ENCODE assay signal across 25 mouse cellular contexts in the genomic region with DNA sequence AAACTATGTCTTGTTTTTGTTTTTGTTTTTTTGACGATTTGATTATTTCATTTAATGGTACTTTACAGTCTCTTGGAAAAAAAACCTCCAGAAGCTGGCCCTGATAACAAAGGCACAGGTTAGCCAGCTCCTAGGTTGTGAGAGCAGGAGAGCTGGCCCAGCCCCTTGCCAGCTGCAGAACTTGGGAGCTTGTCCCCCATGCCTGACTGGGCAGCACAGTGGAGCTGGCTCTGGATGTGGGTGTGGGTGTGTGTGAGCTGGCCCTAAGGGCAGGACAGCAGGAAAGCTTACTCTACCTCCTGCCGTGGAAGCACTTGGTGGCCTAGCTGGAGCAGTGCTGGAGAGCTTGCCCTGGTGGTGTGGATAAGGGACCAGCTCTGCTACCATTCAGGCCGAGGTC. TPM values are rescaled to one million over a fixed set of nuclear protein-coding genes. Genes with fewer than 3 reads are reported as not detected.
DNase-seq lines count a peak whose midpoint lies in the region; ATAC-seq and TF ChIP-seq lines count a peak whose summit lies in the region.
"Had no signal": no experiment of that assay in that cellular context is flagged by ENCODE, and none has a peak within 500 bp of the region (broad histone marks: within the 10 kb centered on the region; RNA-seq: fewer than 3 reads in every experiment).

No protein-coding gene starts in this region.

- peak; percentile 2 for DNase-seq in embryo, embryonic 10 days (ENCODE audit: low spot score)
- DNase-seq in embryo, embryonic 10.5 days (ENCODE audit: low spot score) = no peak
- DNase-seq in kidney, adult 2 months = peak; percentile 38
- no peak for DNase-seq in kidney, adult 8-10 months
- DNase-seq in kidney, postnatal 14 days = peak; percentile 21
- DNase-seq in kidney, postnatal 4 days = no peak
- DNase-seq in midbrain, embryonic 11.5 days (ENCODE audit: low spot score, missing footprints) = peak; percentile 8
- DNase-seq in midbrain, embryonic 10.5 days (ENCODE audit: low spot score) = no peak
- DNase-seq: adrenal gland, adult 8-10 months; adrenal gland, postnatal 14 days; adrenal gland, postnatal 36 days; B cell, adult 2 months; cerebellum, adult 11-12 months; cerebellum, adult 2 months; cerebellum, adult 9-10 months; cerebellum, postnatal 10 days; cerebellum, postnatal 25 days had no signal

- H3K9me3 ChIP-seq in midbrain, embryonic 11.5 days (ENCODE audit: control insufficient read depth, low read length) = no peaks in the 10 kb centered on the region
- H3K9me3 ChIP-seq in midbrain, embryonic 10.5 days (replicated peaks) = no peaks in the 10 kb centered on the region
- H3K9me3 ChIP-seq: embryonic facial prominence, embryonic 10.5 days; embryonic facial prominence, embryonic 12.5 days; forebrain, embryonic 13.5 days; forebrain, embryonic 15.5 days had no signal

- H3K27ac ChIP-seq in kidney, adult 2 months (ENCODE audit: insufficient read depth, low read depth, low read length) = no peak overlapping the region
- H3K27ac ChIP-seq in midbrain, embryonic 11.5 days (ENCODE audit: low read depth, low read length) = no peak overlapping the region
- no peak overlapping the region for H3K27ac ChIP-seq in midbrain, embryonic 10.5 days (replicated peaks)
- H3K27ac ChIP-seq: embryonic facial prominence, embryonic 10.5 days; embryonic facial prominence, embryonic 12.5 days; forebrain, embryonic 13.5 days; forebrain, embryonic 15.5 days had no signal

- H3K4me2 ChIP-seq in midbrain, embryonic 11.5 days = no peak overlapping the region
- H3K4me2 ChIP-seq: embryonic facial prominence, embryonic 12.5 days; forebrain, embryonic 13.5 days; forebrain, embryonic 15.5 days had no signal

- H3K27me3 ChIP-seq in kidney, adult 2 months (replicated peaks; ENCODE audit: control insufficient read depth, insufficient read depth, low read length) = no peaks in the 10 kb centered on the region
- no peaks in the 10 kb centered on the region for H3K27me3 ChIP-seq in midbrain, embryonic 11.5 days (ENCODE audit: control insufficient read depth, insufficient read depth, low read length)
- H3K27me3 ChIP-seq in midbrain, embryonic 10.5 days (ENCODE audit: low read depth, poor library complexity, severe bottlenecking) = no peaks in the 10 kb centered on the region
- H3K27me3 ChIP-seq: CH12.LX; embryonic facial prominence, embryonic 12.5 days; forebrain, embryonic 13.5 days; forebrain, embryonic 15.5 days; Patski had no signal

- no peak for ATAC-seq in midbrain, embryonic 11.5 days (ENCODE audit: low FRiP score)
- ATAC-seq: activated CD4-positive, CD25-positive, alpha-beta regulatory T cell, adult 4 months; CD4-positive, CD25-positive, alpha-beta regulatory T cell, adult 4 months; forebrain, embryonic 13.5 days; forebrain, embryonic 15.5 days; Patski had no signal

- TF ChIP-seq CTCF in kidney, adult 2 months (conservative IDR thresholded peaks at IDR 0.05; ENCODE audit: insufficient read depth, insufficient read length, low read depth, low read length) = no peak

- H3K4me1 ChIP-seq in kidney, adult 2 months (ENCODE audit: control insufficient read depth, insufficient read depth, low read length) = no peaks in the 10 kb centered on the region
- no peaks in the 10 kb centered on the region for H3K4me1 ChIP-seq in midbrain, embryonic 11.5 days (ENCODE audit: control insufficient read depth, insufficient read depth, low read length)
- no peaks in the 10 kb centered on the region for H3K4me1 ChIP-seq in midbrain, embryonic 10.5 days
- H3K4me1 ChIP-seq: embryonic facial prominence, embryonic 10.5 days; embryonic facial prominence, embryonic 12.5 days; forebrain, embryonic 13.5 days; forebrain, embryonic 15.5 days had no signal

- H3K4me3 ChIP-seq in kidney, adult 2 months (ENCODE audit: insufficient read depth, low read depth, low read length) = no peak overlapping the region
- no peak overlapping the region for H3K4me3 ChIP-seq in midbrain, embryonic 11.5 days (ENCODE audit: low read depth, low read length)
- no peak overlapping the region for H3K4me3 ChIP-seq in midbrain, embryonic 10.5 days
- H3K4me3 ChIP-seq: embryonic facial prominence, embryonic 10.5 days; embryonic facial prominence, embryonic 12.5 days; forebrain, embryonic 13.5 days; forebrain, embryonic 15.5 days had no signal

- H3K36me3 ChIP-seq in kidney, adult 2 months (ENCODE audit: control insufficient read depth, insufficient read depth, low read length) = peaks cover 8% of the 10 kb centered on the region
- peaks cover 4% of the 10 kb centered on the region for H3K36me3 ChIP-seq in midbrain, embryonic 11.5 days (ENCODE audit: control insufficient read depth, insufficient read depth, low read length)
- peaks cover 41% of the 10 kb centered on the region for H3K36me3 ChIP-seq in midbrain, embryonic 10.5 days

- 69% methylated on average over 3 of the region's 3 CpGs for WGBS in kidney, adult 2 months
- 80% methylated on average over 3 of the region's 3 CpGs for WGBS in midbrain, embryonic 11.5 days
- 88% methylated on average over 3 of the region's 3 CpGs for WGBS in midbrain, embryonic 10.5 days

- H3K9ac ChIP-seq in midbrain, embryonic 11.5 days (ENCODE audit: low read length) = no peak overlapping the region
- H3K9ac ChIP-seq: embryonic facial prominence, embryonic 12.5 days; forebrain, embryonic 13.5 days; forebrain, embryonic 15.5 days had no signal

- no peak for TF ChIP-seq POLR2A in kidney, adult 2 months (IDR thresholded peaks at IDR 0.05; ENCODE audit: low read depth, low read length)

RNA-seq across cellular contexts. Expression of a gene that starts 43.8 kb away (rescaled TPM):
- 92.2 and 98.3 TPM in 2 replicates for polyA plus RNA-seq in kidney, adult 2 months (2012; rRNA removed)
- polyA plus RNA-seq in midbrain, embryonic 11.5 days (2014; fragmentation: Nextera tagmentation; extraction: Ambion mirVana) = 2.7 and 3.1 TPM in 2 replicates
- 5.2 and 7.4 TPM in 2 replicates for polyA plus RNA-seq in midbrain, embryonic 10.5 days (2016; fragmentation: Nextera tagmentation; extraction: Ambion mirVana)

Comparison
In these comparisons a context has a peak if more than half of its experiments do, and no peak if none do; other contexts are left out.
1. DNase-seq: peak in embryo, embryonic 10 days (single experiment), kidney, adult 2 months (single experiment), kidney, postnatal 14 days (single experiment) and midbrain, embryonic 11.5 days (single experiment); none in embryo, embryonic 10.5 days (single experiment), kidney, adult 8-10 months (0 of 2), kidney, postnatal 4 days (0 of 2) and midbrain, embryonic 10.5 days (single experiment).
2. RNA of a gene that starts 43.8 kb away (polyA plus RNA-seq): 92.2 to 98.3 TPM in kidney, adult 2 months; 5.2 to 7.4 TPM in midbrain, embryonic 10.5 days and 2.7 to 3.1 TPM in midbrain, embryonic 11.5 days; every median in the first group is over 10 times any median in the second.